Mouse (Mus musculus): ENCODE measurements around the gene Eef1akmt3.

GRCm38 (mm10) chr10:127036273-127036672, 5.0 kb downstream of the Eef1akmt3 start:
- TF ChIP-seq CTCF (IDR thresholded peaks at IDR 0.05; ENCODE audit: insufficient read depth, low read depth, low read length) (no peak), POLR2A (IDR thresholded peaks at IDR 0.05; ENCODE audit: insufficient read depth, low read depth, low read length) (no peak)

All from olfactory bulb, adult 2 months (tissue).